In the genomic region with DNA sequence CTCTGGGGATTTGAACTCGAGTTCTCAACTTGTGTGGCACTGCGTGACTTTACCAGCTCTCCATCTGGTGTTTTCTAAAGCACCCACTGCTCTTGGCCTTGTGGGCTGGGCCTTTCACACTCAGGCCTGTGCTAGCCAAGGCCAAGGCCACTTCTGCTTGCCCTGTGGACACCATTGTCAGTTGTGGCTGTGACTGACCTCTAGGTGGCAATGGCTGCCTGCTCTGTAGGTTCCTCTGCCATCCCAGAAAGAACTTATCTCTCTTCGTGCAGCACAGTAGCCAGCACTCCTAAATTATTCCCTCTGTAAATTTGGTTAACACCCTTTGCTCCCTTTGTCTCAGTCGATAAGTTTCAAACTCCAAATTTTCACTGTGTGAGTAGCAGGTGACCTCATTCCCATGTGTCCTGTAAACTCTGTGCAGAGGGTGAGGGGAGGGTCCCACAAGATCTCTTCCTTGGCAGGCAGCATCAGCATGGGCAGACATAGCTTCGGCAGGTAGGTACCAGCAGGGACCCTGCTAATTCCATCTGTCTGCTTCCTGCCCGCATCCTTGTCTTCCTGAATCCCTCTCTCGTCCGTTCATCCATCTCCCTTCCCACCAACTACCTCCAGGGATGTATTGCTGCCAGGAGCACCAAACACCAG, we compare ENCODE assay signal across 8 mouse cellular contexts.
DNase-seq lines count a peak whose midpoint lies in the region; ATAC-seq and TF ChIP-seq lines count a peak whose summit lies in the region.

No protein-coding gene starts in this region.

- no peaks in the 10 kb centered on the region for H3K27me3 ChIP-seq in forebrain, embryonic 15.5 days
- H3K27me3 ChIP-seq in small intestine, adult 2 months (ENCODE audit: control insufficient read depth, insufficient read depth, low read length): no peaks in the 10 kb centered on the region

- H3K4me1 ChIP-seq in lung, adult 2 months (ENCODE audit: control insufficient read depth, insufficient read depth, low read length): no peaks in the 10 kb centered on the region
- H3K4me1 ChIP-seq in forebrain, embryonic 15.5 days: no peaks in the 10 kb centered on the region
- no peaks in the 10 kb centered on the region for H3K4me1 ChIP-seq in small intestine, adult 2 months (ENCODE audit: control insufficient read depth, insufficient read depth, insufficient read length, low read length)

- H3K4me2 ChIP-seq in forebrain, embryonic 15.5 days (replicated peaks): no peak overlapping the region

- no peak for TF ChIP-seq POLR2A in lung, adult 2 months (IDR thresholded peaks at IDR 0.05; ENCODE audit: borderline replicate concordance, extremely low read depth, low read depth, low read length)
- no peak for TF ChIP-seq POLR2A in small intestine, adult 2 months (IDR thresholded peaks at IDR 0.05; ENCODE audit: low read depth, low read length)

- H3K4me3 ChIP-seq in lung, adult 2 months (replicated peaks; ENCODE audit: extremely low read depth, low read depth, low read length): no peak overlapping the region
- H3K4me3 ChIP-seq in forebrain, embryonic 15.5 days: no peak overlapping the region
- H3K4me3 ChIP-seq in layer of hippocampus, adult 2 months: no peak overlapping the region
- H3K4me3 ChIP-seq in small intestine, adult 2 months (ENCODE audit: low read depth, low read length): no peak overlapping the region

- TF ChIP-seq CTCF in lung, adult 2 months (IDR thresholded peaks at IDR 0.05; ENCODE audit: insufficient read depth, low read length): peak; percentile 68
- peak; percentile 84 for TF ChIP-seq CTCF in layer of hippocampus, adult 2 months (conservative IDR thresholded peaks at IDR 0.05)
- TF ChIP-seq CTCF in small intestine, adult 2 months (IDR thresholded peaks at IDR 0.05; ENCODE audit: extremely low read depth, insufficient read length, insufficient replicate concordance, low read depth, low read length): peak; percentile 49; the same call in 1 of the 2 replicates

- H3K27ac ChIP-seq in forebrain, embryonic 15.5 days (replicated peaks): no peak overlapping the region
- no peak overlapping the region for H3K27ac ChIP-seq in layer of hippocampus, adult 2 months
- no peak overlapping the region for H3K27ac ChIP-seq in small intestine, adult 2 months (ENCODE audit: insufficient read depth, low read depth, low read length)

- H3K36me3 ChIP-seq in forebrain, embryonic 15.5 days: no peaks in the 10 kb centered on the region
- no peaks in the 10 kb centered on the region for H3K36me3 ChIP-seq in small intestine, adult 2 months (ENCODE audit: control insufficient read depth, insufficient read depth, low read length)

- no peak for DNase-seq in lung, adult 2 months
- no peak for DNase-seq in lung, adult 18-20 months
- peak; percentile 49 for DNase-seq in cerebellum, adult 11-12 months
- peak; percentile 42 to 49 for DNase-seq in layer of hippocampus, adult 2 months (ENCODE audit: low spot score in 2 of 2)
- DNase-seq in spleen, postnatal 10 days (ENCODE audit: low spot score in 2 of 2): no peak

- no peak overlapping the region for H3K9ac ChIP-seq in forebrain, embryonic 15.5 days (replicated peaks)

- WGBS in lung, adult 2 months: 72% methylated on average over 8 of the region's 8 CpGs
- WGBS in forebrain, embryonic 15.5 days: 73% methylated on average over 8 of the region's 8 CpGs
- WGBS in small intestine, adult 2 months: 69% methylated on average over 8 of the region's 8 CpGs

- H3K9me3 ChIP-seq in forebrain, embryonic 15.5 days: no peaks in the 10 kb centered on the region

- ATAC-seq in forebrain, embryonic 15.5 days (replicated peaks): peak; percentile 57; the same call in 1 of the 2 replicates
- ATAC-seq in megakaryocyte progenitor cell, adult 5-6 weeks (replicated peaks; ENCODE audit: poor library complexity): peak; percentile 80

Comparison
In these comparisons a context has a peak if more than half of its experiments do, and no peak if none do; other contexts are left out.
1. DNase-seq: peak in cerebellum, adult 11-12 months (single experiment) and layer of hippocampus, adult 2 months (2 of 2); none in lung, adult 2 months (single experiment), lung, adult 18-20 months (0 of 2) and spleen, postnatal 10 days (0 of 2).
2. Peak in every context shown above with its lines, with median percentiles within 50 percentile points of each other: CTCF ChIP-seq.